Comparison of ENCODE assay signal across 8 mouse cellular contexts in the genomic region with DNA sequence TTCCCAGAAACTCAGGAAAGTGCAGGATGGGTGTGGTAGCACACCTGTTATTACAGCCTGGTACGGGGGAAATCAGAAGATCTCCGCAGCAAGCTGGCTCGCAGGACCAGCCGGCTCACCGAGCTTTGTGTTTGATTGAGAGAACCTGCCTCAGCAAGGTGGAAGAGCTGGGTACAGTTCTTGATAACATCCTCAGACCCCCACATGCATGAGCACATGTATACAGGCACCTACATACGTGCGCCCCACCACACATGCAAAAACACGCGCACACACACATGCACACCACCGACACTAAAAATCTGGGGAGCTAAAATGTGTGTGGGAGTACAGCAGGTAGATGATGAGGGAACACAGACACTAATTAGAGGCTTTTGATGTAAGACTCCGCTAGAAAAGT. TPM values are rescaled to one million over a fixed set of nuclear protein-coding genes. Genes with fewer than 3 reads are reported as not detected.
DNase-seq lines count a peak whose midpoint lies in the region; ATAC-seq lines count a peak whose summit lies in the region.

No protein-coding gene starts in this region.

- peaks cover 8% of the 10 kb centered on the region for H3K4me1 ChIP-seq in kidney, embryonic 16.5 days (ENCODE audit: insufficient read depth, low read length)
- peaks cover 16% of the 10 kb centered on the region; the same call in 1 of the 2 replicates for H3K4me1 ChIP-seq in embryonic facial prominence, embryonic 13.5 days
- no peaks in the 10 kb centered on the region for H3K4me1 ChIP-seq in intestine, embryonic 15.5 days (replicated peaks)

- no peak for DNase-seq in kidney, adult 9 months
- DNase-seq in naive thymus-derived CD4-positive, alpha-beta T cell, adult 2 months (ENCODE audit: low read depth): peak; percentile 17
- no peak for DNase-seq in urinary bladder, postnatal 36 days (ENCODE audit: low spot score in 2 of 2)
- no peak for DNase-seq in kidney, postnatal 4 days
- no peak for DNase-seq in frontal cortex, postnatal 36 days (ENCODE audit: low spot score in 2 of 2)

- no peak overlapping the region for H3K27ac ChIP-seq in kidney, embryonic 16.5 days (ENCODE audit: low read length)
- H3K27ac ChIP-seq in embryonic facial prominence, embryonic 13.5 days: no peak overlapping the region
- H3K27ac ChIP-seq in intestine, embryonic 15.5 days: no peak overlapping the region

- peak overlapping the region; percentile 78; the same call in 1 of the 2 replicates for H3K9ac ChIP-seq in kidney, embryonic 16.5 days (replicated peaks; ENCODE audit: low read length)
- peak overlapping the region; percentile 78 for H3K9ac ChIP-seq in embryonic facial prominence, embryonic 13.5 days
- peak overlapping the region; percentile 72; the same call in 1 of the 2 replicates for H3K9ac ChIP-seq in intestine, embryonic 15.5 days

- peak overlapping the region; percentile 78 for H3K4me3 ChIP-seq in kidney, embryonic 16.5 days (ENCODE audit: low read length)
- peak overlapping the region; percentile 73 for H3K4me3 ChIP-seq in embryonic facial prominence, embryonic 13.5 days
- H3K4me3 ChIP-seq in intestine, embryonic 15.5 days (replicated peaks): peak overlapping the region; percentile 67

- no peak for ATAC-seq in kidney, embryonic 16.5 days (ENCODE audit: low FRiP score, low TSS enrichment)
- no peak for ATAC-seq in embryonic facial prominence, embryonic 13.5 days (ENCODE audit: insufficient number of reproducible peaks, insufficient read depth, low FRiP score, low TSS enrichment, low read depth)
- 0 out of 2 replicates have a peak, but pooled peaks have one; percentile 42 for ATAC-seq in intestine, embryonic 15.5 days

- H3K9me3 ChIP-seq in kidney, embryonic 16.5 days (ENCODE audit: low read length): no peaks in the 10 kb centered on the region
- H3K9me3 ChIP-seq in embryonic facial prominence, embryonic 13.5 days: no peaks in the 10 kb centered on the region
- H3K9me3 ChIP-seq in intestine, embryonic 15.5 days: no peaks in the 10 kb centered on the region

- H3K27me3 ChIP-seq in kidney, embryonic 16.5 days (ENCODE audit: insufficient read depth, low read length): no peaks in the 10 kb centered on the region
- 0 out of 2 replicates have a peak, but pooled peaks cover 3% of the 10 kb centered on the region for H3K27me3 ChIP-seq in embryonic facial prominence, embryonic 13.5 days
- no peaks in the 10 kb centered on the region for H3K27me3 ChIP-seq in intestine, embryonic 15.5 days (replicated peaks)

- WGBS in kidney, embryonic 16.5 days: 80% methylated on average over 11 of the region's 11 CpGs
- WGBS in embryonic facial prominence, embryonic 13.5 days: 72% methylated on average over 11 of the region's 11 CpGs
- 69% methylated on average over 11 of the region's 11 CpGs for WGBS in intestine, embryonic 15.5 days

- no peaks in the 10 kb centered on the region for H3K36me3 ChIP-seq in kidney, embryonic 16.5 days (ENCODE audit: insufficient read depth, low read length)
- peaks cover 16% of the 10 kb centered on the region for H3K36me3 ChIP-seq in embryonic facial prominence, embryonic 13.5 days
- H3K36me3 ChIP-seq in intestine, embryonic 15.5 days: no peaks in the 10 kb centered on the region

- peak overlapping the region; percentile 97 for H3K4me2 ChIP-seq in kidney, embryonic 16.5 days (replicated peaks; ENCODE audit: low read depth, low read length)
- H3K4me2 ChIP-seq in embryonic facial prominence, embryonic 13.5 days: peak overlapping the region; percentile 91
- peak overlapping the region; percentile 90 for H3K4me2 ChIP-seq in intestine, embryonic 15.5 days (replicated peaks)

RNA-seq across cellular contexts. Expression of gene Daglb, which starts 0.7 kb away (rescaled TPM):
- 8.9 and 9.0 TPM in 2 replicates for polyA plus RNA-seq in kidney, embryonic 16.5 days (2015; fragmentation: Nextera tagmentation; extraction: Ambion mirVana)
- polyA plus RNA-seq in embryonic facial prominence, embryonic 13.5 days (2015; fragmentation: Nextera tagmentation; extraction: Ambion mirVana): 9.7 and 12.4 TPM in 2 replicates
- polyA plus RNA-seq in intestine, embryonic 15.5 days (2015; fragmentation: Nextera tagmentation; extraction: Ambion mirVana): 11.1 and 13.1 TPM in 2 replicates
